Mouse (Mus musculus): ENCODE data around the gene S100a5. TPM values are rescaled to one million over a fixed set of nuclear protein-coding genes. Genes with fewer than 3 reads are reported as not detected.

The S100a5 gene
- total and polyA plus RNA-seq, 2 experiments from 2014 or later: not detected

DNA sequence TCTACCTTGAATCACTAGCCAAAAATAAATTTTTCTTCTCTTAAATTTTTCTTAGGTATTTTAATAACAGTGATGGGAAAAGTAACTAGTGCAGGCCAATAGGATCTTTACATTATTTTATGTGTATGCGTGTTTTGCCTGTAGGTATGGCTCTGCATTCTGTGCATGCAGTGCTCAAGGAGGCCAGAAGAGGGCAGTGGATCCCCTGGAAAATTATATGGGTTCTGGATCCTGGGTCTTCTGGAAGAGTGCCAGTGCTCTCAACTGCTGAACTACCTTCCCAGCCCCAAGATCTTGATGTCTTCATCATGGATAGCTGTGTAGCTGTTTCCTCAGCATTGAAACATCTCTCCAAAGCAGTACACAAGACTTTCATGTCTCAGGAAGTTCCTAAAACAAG lies 26.2 kb upstream of the S100a5 start:
- Histone ChIP-seq H3K4me2 (ENCODE audit: low read depth, low read length) (no peak overlapping the region), H3K4me1 (ENCODE audit: insufficient read depth, low read length) (no peaks in the 10 kb centered on the region), H3K36me3 (ENCODE audit: insufficient read depth, low read length) (no peaks in the 10 kb centered on the region), H3K9me3 (ENCODE audit: low read length) (no peaks in the 10 kb centered on the region), H3K27ac (no peak overlapping the region), H3K27me3 (ENCODE audit: insufficient read depth, low read length) (no peaks in the 10 kb centered on the region), H3K9ac (replicated peaks; ENCODE audit: low read length) (no peak overlapping the region), H3K4me3 (ENCODE audit: low read length) (no peak overlapping the region)
- 100% methylated on average over 1 of the region's 1 CpGs for WGBS
- peak; percentile 43 for TF ChIP-seq CTCF (IDR thresholded peaks at IDR 0.05; ENCODE audit: low read depth)
- DNase-seq (ENCODE audit: low spot score): no peak
- ATAC-seq: no peak

DNA sequence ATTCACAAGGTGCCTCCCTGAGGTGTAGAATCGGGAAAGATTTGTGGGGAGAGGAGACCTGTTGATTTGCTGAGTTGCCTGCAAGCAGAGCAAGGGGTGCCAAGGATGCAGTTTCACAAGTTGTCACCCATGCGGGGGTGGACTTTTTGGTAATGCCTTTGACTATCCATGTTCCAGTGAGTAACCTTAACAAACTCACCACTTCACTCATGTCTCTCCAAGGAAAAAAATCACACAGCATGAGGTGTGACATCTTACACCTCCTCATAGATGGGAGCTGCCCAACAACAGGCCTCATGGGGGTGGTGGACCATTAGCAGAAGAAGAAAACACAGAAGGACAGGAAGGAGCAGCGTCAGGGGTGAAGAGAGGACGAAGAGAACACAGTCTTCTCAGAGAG lies 25.8 kb upstream of the S100a5 start:
- DNase-seq (ENCODE audit: low spot score) (no peak), ATAC-seq (no peak)
- no peaks in the 10 kb centered on the region for H3K9me3 ChIP-seq (ENCODE audit: low read length)
- H3K4me3 ChIP-seq (ENCODE audit: low read length): no peak overlapping the region
- TF ChIP-seq CTCF (IDR thresholded peaks at IDR 0.05; ENCODE audit: low read depth): no peak
- H3K36me3 ChIP-seq (ENCODE audit: insufficient read depth, low read length): no peaks in the 10 kb centered on the region
- no peak overlapping the region for H3K27ac ChIP-seq
- no peak overlapping the region for H3K4me2 ChIP-seq (ENCODE audit: low read depth, low read length)
- no peaks in the 10 kb centered on the region for H3K27me3 ChIP-seq (ENCODE audit: insufficient read depth, low read length)
- no peak overlapping the region for H3K9ac ChIP-seq (replicated peaks; ENCODE audit: low read length)
- no peaks in the 10 kb centered on the region for H3K4me1 ChIP-seq (ENCODE audit: insufficient read depth, low read length)
- WGBS: 91% methylated on average over 4 of the region's 4 CpGs

DNA sequence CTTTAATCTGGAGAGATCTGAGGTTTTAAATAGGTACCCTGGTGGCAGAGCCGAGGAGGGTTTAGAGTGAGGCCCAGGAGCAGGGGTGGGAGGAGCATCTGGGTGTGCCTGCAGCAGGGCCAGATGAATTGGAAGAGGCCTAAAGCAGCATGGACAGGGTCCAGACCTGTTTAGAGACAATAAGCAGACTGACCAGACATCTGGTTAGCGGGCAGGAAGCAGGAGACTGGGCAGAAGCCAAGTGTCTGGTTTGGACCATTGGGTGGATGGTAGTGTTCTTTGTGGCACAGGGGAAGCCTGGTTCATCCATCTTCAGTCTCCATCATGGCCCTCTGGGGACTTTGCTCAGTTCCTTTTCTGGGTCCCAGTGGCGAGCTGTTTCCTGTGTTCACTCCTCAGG lies 24.4 kb upstream of the S100a5 start:
- Histone ChIP-seq H3K4me1 (ENCODE audit: insufficient read depth, low read length) (no peaks in the 10 kb centered on the region), H3K9ac (replicated peaks; ENCODE audit: low read length) (no peak overlapping the region), H3K4me3 (ENCODE audit: low read length) (no peak overlapping the region), H3K9me3 (ENCODE audit: low read length) (no peaks in the 10 kb centered on the region), H3K27ac (no peak overlapping the region), H3K36me3 (ENCODE audit: insufficient read depth, low read length) (no peaks in the 10 kb centered on the region), H3K27me3 (ENCODE audit: insufficient read depth, low read length) (no peaks in the 10 kb centered on the region), H3K4me2 (ENCODE audit: low read depth, low read length) (no peak overlapping the region)
- no peak for TF ChIP-seq CTCF (IDR thresholded peaks at IDR 0.05; ENCODE audit: low read depth)
- 51% methylated on average over 3 of the region's 3 CpGs for WGBS
- DNase-seq (ENCODE audit: low spot score) (peak; percentile 22), ATAC-seq (peak; percentile 46; the same call in 1 of the 2 replicates)

DNA sequence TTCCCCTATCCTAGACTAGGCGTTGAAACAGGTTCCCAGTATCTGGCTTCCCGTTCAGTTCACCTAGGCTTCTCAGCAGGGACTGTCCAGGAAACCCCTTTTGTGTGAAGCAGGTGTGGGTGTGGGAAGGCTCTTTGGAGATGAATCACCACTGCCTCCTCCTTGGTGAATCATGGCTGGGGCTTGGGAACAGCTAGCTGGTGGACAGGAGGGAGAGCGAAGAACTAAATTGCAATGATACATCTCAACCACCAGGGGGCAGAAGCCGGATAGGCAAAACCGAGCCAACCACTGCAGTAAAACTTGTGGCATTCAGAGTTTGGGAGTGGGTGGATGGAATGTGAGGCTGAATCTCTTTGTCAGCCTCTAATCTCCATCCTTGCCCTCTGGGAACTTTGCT lies 22.7 kb upstream of the S100a5 start:
- no peaks in the 10 kb centered on the region for H3K27me3 ChIP-seq (ENCODE audit: insufficient read depth, low read length)
- H3K4me1 ChIP-seq (ENCODE audit: insufficient read depth, low read length): no peaks in the 10 kb centered on the region
- ATAC-seq: peak; percentile 50
- DNase-seq (ENCODE audit: low spot score): peak; percentile 73
- TF ChIP-seq CTCF (IDR thresholded peaks at IDR 0.05; ENCODE audit: low read depth): peak; percentile 87
- WGBS: 33% methylated on average over 5 of the region's 5 CpGs
- H3K4me3 ChIP-seq (ENCODE audit: low read length): no peak overlapping the region
- no peaks in the 10 kb centered on the region for H3K36me3 ChIP-seq (ENCODE audit: insufficient read depth, low read length)
- H3K27ac ChIP-seq: no peak overlapping the region
- H3K9me3 ChIP-seq (ENCODE audit: low read length): no peaks in the 10 kb centered on the region
- H3K4me2 ChIP-seq (ENCODE audit: low read depth, low read length): no peak overlapping the region
- H3K9ac ChIP-seq (replicated peaks; ENCODE audit: low read length): no peak overlapping the region

DNA sequence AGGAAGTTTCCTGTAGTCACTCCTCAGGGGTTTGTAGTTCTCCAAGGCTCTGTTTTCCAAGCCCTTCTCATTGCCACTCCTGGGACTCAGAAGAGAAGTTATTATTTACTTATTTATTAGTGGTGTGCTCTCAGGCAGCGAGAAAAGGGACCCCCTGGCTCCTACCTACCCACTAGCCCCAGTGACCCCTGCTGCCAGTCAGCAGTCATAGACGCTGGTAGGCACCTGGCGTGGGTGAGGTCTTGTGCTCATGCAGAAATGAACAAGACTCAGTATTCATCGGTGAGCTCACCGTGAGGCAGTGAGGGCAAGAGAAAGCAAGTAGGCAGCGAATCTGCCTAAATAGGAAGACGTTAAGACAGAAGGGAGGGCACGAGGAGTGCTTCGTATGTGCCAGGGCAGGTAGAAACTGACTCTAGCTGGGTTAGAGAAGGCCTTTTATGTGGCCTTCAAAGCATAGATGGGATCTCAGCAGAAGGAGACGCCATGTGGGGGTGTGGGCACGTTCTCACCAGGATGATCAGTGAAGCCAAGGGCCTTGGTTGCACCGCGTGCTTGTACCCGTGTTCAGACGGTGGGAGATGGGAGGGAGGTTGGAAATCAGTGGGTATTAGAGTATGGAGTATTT lies 22.2 kb upstream of the S100a5 start:
- ATAC-seq (no peak), DNase-seq (ENCODE audit: low spot score) (no peak)
- no peak overlapping the region for H3K4me3 ChIP-seq (ENCODE audit: low read length)
- no peak for TF ChIP-seq CTCF (IDR thresholded peaks at IDR 0.05; ENCODE audit: low read depth)
- H3K27me3 ChIP-seq (ENCODE audit: insufficient read depth, low read length): no peaks in the 10 kb centered on the region
- H3K27ac ChIP-seq: no peak overlapping the region
- H3K4me1 ChIP-seq (ENCODE audit: insufficient read depth, low read length): no peaks in the 10 kb centered on the region
- WGBS: 85% methylated on average over 15 of the region's 15 CpGs
- no peaks in the 10 kb centered on the region for H3K36me3 ChIP-seq (ENCODE audit: insufficient read depth, low read length)
- no peaks in the 10 kb centered on the region for H3K9me3 ChIP-seq (ENCODE audit: low read length)
- H3K4me2 ChIP-seq (ENCODE audit: low read depth, low read length): no peak overlapping the region
- no peak overlapping the region for H3K9ac ChIP-seq (replicated peaks; ENCODE audit: low read length)

DNA sequence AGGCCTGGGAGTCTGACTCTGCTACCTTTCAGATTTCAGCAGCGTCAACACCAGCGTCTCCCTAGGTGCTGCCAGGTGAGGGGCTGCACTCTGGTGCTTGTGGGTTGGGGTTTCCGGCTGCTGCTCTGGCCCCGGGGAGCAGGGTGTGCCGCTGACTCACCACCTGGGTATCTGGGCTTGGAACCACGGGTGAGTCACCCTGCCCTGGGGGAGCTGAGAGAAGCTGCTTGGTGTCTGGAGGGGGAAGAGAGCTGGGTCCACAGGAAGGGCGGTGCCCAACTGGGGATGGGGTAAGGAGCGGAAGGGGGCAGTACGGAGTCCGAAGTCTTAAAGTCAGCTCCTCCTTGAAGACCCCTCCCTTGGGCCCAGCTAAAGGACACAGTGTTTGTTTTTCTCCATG lies 21.4 kb upstream of the S100a5 start:
- H3K27me3 ChIP-seq (ENCODE audit: insufficient read depth, low read length): no peaks in the 10 kb centered on the region

DNA sequence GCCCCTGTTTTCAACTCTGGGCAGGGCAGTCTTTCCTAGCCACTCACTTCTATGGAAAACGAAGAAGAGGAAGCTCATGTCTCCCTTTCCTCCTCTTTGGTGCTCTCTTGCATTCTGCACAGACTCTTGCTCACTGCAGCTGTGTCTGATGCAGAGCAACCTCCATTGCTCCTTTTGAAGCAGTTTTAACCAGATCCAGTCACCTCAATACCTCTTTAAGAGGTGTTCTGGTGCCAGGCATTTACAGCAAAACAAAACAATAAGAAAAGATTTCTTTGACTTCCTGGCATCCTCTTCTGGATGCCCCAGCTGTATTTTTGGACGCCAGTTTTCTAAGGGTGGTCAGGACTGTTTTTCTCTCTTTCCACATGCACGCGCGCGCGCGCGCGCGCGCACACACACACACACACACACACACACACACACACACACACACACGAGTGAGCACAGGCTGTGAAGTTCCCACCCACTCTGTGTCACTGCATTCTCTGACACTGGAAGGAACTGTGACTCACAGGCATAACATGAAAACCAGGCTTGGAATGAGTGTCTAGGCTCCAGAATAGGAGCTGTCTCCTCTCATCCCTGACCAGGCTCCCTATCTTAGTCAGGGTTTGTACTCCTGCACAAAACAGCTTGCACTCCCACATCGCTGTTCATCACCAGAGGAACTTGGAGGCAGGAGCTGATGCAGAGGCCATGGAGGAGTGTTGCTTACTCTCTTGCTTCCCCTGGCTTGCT lies 20.8 kb upstream of the S100a5 start:
- DNase-seq (ENCODE audit: low spot score) (no peak), ATAC-seq (no peak)
- H3K4me1 ChIP-seq (ENCODE audit: insufficient read depth, low read length): no peaks in the 10 kb centered on the region
- H3K9me3 ChIP-seq (ENCODE audit: low read length): no peaks in the 10 kb centered on the region
- no peaks in the 10 kb centered on the region for H3K27me3 ChIP-seq (ENCODE audit: insufficient read depth, low read length)
- TF ChIP-seq CTCF (IDR thresholded peaks at IDR 0.05; ENCODE audit: low read depth): no peak
- 87% methylated on average over 14 of the region's 14 CpGs for WGBS
- H3K27ac ChIP-seq: no peak overlapping the region
- H3K4me3 ChIP-seq (ENCODE audit: low read length): no peak overlapping the region
- no peaks in the 10 kb centered on the region for H3K36me3 ChIP-seq (ENCODE audit: insufficient read depth, low read length)
- no peak overlapping the region for H3K4me2 ChIP-seq (ENCODE audit: low read depth, low read length)
- H3K9ac ChIP-seq (replicated peaks; ENCODE audit: low read length): no peak overlapping the region

More for the DNA sequence above, 21.4 kb upstream of the S100a5 start:
- Histone ChIP-seq H3K36me3 (ENCODE audit: insufficient read depth, low read length) (no peaks in the 10 kb centered on the region), H3K4me1 (ENCODE audit: insufficient read depth, low read length) (no peaks in the 10 kb centered on the region), H3K27ac (no peak overlapping the region), H3K4me3 (ENCODE audit: low read length) (no peak overlapping the region), H3K9ac (replicated peaks; ENCODE audit: low read length) (no peak overlapping the region), H3K4me2 (ENCODE audit: low read depth, low read length) (no peak overlapping the region), H3K9me3 (ENCODE audit: low read length) (no peaks in the 10 kb centered on the region)
- ATAC-seq: no peak
- TF ChIP-seq CTCF (IDR thresholded peaks at IDR 0.05; ENCODE audit: low read depth): no peak
- no peak for DNase-seq (ENCODE audit: low spot score)
- 70% methylated on average over 10 of the region's 10 CpGs for WGBS

Measured in hindbrain, postnatal 0 days (tissue).